Mouse (Mus musculus): ENCODE data around the gene Gm973. TPM values are rescaled to one million over a fixed set of nuclear protein-coding genes. Genes with fewer than 3 reads are reported as not detected.

Gm973 gene
- polyA plus RNA-seq, 2 experiments: 2.1 to 2.8 TPM

DNA sequence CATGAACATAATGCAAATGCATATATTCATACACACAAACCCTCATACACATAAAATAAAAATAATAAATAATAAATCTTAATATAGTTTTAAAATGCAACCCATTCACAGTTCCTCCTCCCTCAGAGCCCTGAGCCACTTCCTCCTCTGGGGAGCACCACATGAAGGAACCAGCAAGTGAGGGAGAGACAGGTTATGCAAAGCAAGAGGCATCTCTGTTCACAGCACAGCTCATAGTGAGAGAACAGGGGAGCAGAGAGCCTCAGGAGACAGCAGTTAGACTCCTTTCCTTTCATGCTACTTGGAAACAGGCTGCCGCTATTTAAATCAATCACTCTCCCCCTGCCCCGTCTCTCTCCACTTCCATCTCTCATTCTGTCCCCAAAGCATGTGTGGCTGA, 47.5 kb downstream of the Gm973 start:
- H3K36me3 ChIP-seq (ENCODE audit: control insufficient read depth, insufficient read depth, low read length): no peaks in the 10 kb centered on the region
- ATAC-seq (ENCODE audit: low FRiP score, low read depth) (no peak), DNase-seq (ENCODE audit: low spot score) (no peak)
- 0 out of 2 replicates have a peak, but pooled peaks cover 4% of the 10 kb centered on the region for H3K9me3 ChIP-seq (ENCODE audit: control insufficient read depth, low read length)
- no peak for TF ChIP-seq POLR2A (IDR thresholded peaks at IDR 0.05; ENCODE audit: borderline replicate concordance, extremely low read depth, insufficient read depth, insufficient read length)
- no peak overlapping the region for H3K27ac ChIP-seq (replicated peaks; ENCODE audit: low read depth, low read length)
- no peaks in the 10 kb centered on the region for H3K27me3 ChIP-seq (ENCODE audit: control insufficient read depth, insufficient read depth, low read length)
- H3K9ac ChIP-seq (ENCODE audit: low read depth, low read length, severe bottlenecking): no peak overlapping the region
- no peak overlapping the region for H3K4me2 ChIP-seq (replicated peaks; ENCODE audit: low read depth, low read length, severe bottlenecking)
- no peak overlapping the region for H3K4me3 ChIP-seq (replicated peaks; ENCODE audit: low read length)
- H3K4me1 ChIP-seq (ENCODE audit: control insufficient read depth, insufficient read depth, low read length): peaks cover 11% of the 10 kb centered on the region
- 45% methylated on average over 2 of the region's 2 CpGs for WGBS

DNA sequence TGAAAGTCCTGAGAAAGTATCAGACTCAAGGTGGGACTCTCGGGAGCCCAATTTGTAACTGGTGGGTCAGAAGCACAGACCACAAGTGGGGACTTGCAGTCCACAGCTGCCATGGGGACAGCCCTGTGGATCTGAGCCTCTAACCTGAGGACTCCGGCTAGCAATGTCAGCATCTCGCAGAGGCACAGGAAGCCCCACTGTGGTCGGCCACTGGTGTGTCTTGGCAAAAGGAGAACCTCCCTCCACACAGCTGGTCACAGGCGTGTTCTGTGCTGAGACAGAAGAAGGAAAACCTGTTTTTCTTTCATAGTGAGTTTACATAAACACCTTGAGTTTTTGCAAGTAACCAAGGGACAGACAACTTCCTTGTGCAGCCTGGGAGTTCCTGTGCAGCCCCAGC, 49.7 kb downstream of the Gm973 start:
- no peak for ATAC-seq (ENCODE audit: low FRiP score, low read depth)
- H3K9ac ChIP-seq (ENCODE audit: low read depth, low read length, severe bottlenecking): no peak overlapping the region

DNA sequence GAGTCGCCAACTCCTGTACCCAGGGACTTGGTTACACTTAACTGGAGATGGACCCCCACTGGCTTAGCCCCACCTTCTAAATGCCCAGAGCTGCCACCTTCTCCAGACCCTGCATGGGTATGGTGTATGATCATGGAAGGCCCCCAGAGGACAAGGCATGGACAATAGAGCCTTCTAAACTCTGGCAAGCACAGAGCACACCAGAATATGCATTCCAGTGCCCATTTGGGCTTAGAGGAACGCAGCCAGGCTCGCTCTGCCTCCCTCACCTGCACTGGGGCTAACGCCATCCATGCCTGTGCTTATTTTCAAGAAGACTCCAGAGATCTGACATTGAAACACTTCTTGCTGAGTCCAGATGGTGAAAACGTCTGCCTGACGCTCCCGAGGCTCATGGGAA, 50.2 kb downstream of the Gm973 start:
- H3K4me2 ChIP-seq (replicated peaks; ENCODE audit: low read depth, low read length, severe bottlenecking): no peak overlapping the region
- no peaks in the 10 kb centered on the region for H3K36me3 ChIP-seq (ENCODE audit: control insufficient read depth, insufficient read depth, low read length)
- 0 out of 2 replicates have a peak, but pooled peaks cover 4% of the 10 kb centered on the region for H3K9me3 ChIP-seq (ENCODE audit: control insufficient read depth, low read length)
- H3K27ac ChIP-seq (replicated peaks; ENCODE audit: low read depth, low read length): no peak overlapping the region
- WGBS: 63% methylated on average over 7 of the region's 7 CpGs
- DNase-seq (ENCODE audit: low spot score) (no peak), ATAC-seq (ENCODE audit: low FRiP score, low read depth) (no peak)
- H3K9ac ChIP-seq (ENCODE audit: low read depth, low read length, severe bottlenecking): no peak overlapping the region
- no peak for TF ChIP-seq POLR2A (IDR thresholded peaks at IDR 0.05; ENCODE audit: borderline replicate concordance, extremely low read depth, insufficient read depth, insufficient read length)
- no peaks in the 10 kb centered on the region for H3K27me3 ChIP-seq (ENCODE audit: control insufficient read depth, insufficient read depth, low read length)
- H3K4me3 ChIP-seq (replicated peaks; ENCODE audit: low read length): no peak overlapping the region
- H3K4me1 ChIP-seq (ENCODE audit: control insufficient read depth, insufficient read depth, low read length): peaks cover 12% of the 10 kb centered on the region

More for the DNA sequence above, 49.7 kb downstream of the Gm973 start:
- H3K36me3 ChIP-seq (ENCODE audit: control insufficient read depth, insufficient read depth, low read length): no peaks in the 10 kb centered on the region
- no peak overlapping the region for H3K4me2 ChIP-seq (replicated peaks; ENCODE audit: low read depth, low read length, severe bottlenecking)
- no peak overlapping the region for H3K4me3 ChIP-seq (replicated peaks; ENCODE audit: low read length)
- no peak for DNase-seq (ENCODE audit: low spot score)
- H3K4me1 ChIP-seq (ENCODE audit: control insufficient read depth, insufficient read depth, low read length): peaks cover 12% of the 10 kb centered on the region
- 0 out of 2 replicates have a peak, but pooled peaks cover 4% of the 10 kb centered on the region for H3K9me3 ChIP-seq (ENCODE audit: control insufficient read depth, low read length)
- no peak overlapping the region for H3K27ac ChIP-seq (replicated peaks; ENCODE audit: low read depth, low read length)
- 70% methylated on average over 5 of the region's 5 CpGs for WGBS
- H3K27me3 ChIP-seq (ENCODE audit: control insufficient read depth, insufficient read depth, low read length): no peaks in the 10 kb centered on the region
- no peak for TF ChIP-seq POLR2A (IDR thresholded peaks at IDR 0.05; ENCODE audit: borderline replicate concordance, extremely low read depth, insufficient read depth, insufficient read length)

DNA sequence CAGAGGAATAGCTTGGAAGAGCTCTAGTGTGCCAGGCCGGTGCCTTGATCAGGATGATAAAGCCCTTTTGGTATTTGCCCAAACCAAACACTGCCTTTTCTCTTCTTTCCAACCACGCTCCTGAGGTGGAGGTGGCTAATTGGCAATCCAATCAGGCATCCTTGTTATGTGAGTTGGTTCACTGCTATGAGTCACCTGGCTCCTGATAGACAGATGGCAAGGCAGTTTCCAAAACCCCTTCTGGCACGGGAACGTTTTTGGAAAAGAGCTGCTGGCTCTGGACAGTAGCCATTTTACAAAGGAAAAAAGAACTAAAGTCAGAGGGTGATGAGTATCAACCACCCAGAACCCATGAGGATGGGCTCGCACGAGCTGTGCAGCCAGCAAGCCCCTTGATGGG, 50.9 kb downstream of the Gm973 start:
- Histone ChIP-seq H3K36me3 (ENCODE audit: control insufficient read depth, insufficient read depth, low read length) (no peaks in the 10 kb centered on the region), H3K27me3 (ENCODE audit: control insufficient read depth, insufficient read depth, low read length) (no peaks in the 10 kb centered on the region), H3K9ac (ENCODE audit: low read depth, low read length, severe bottlenecking) (no peak overlapping the region), H3K4me2 (replicated peaks; ENCODE audit: low read depth, low read length, severe bottlenecking) (no peak overlapping the region), H3K9me3 (ENCODE audit: control insufficient read depth, low read length) (0 out of 2 replicates have a peak, but pooled peaks cover 4% of the 10 kb centered on the region), H3K4me3 (replicated peaks; ENCODE audit: low read length) (no peak overlapping the region), H3K27ac (replicated peaks; ENCODE audit: low read depth, low read length) (no peak overlapping the region), H3K4me1 (ENCODE audit: control insufficient read depth, insufficient read depth, low read length) (peaks cover 12% of the 10 kb centered on the region)
- DNase-seq (ENCODE audit: low spot score): no peak
- no peak for ATAC-seq (ENCODE audit: low FRiP score, low read depth)
- WGBS: 57% methylated on average over 6 of the region's 6 CpGs
- no peak for TF ChIP-seq POLR2A (IDR thresholded peaks at IDR 0.05; ENCODE audit: borderline replicate concordance, extremely low read depth, insufficient read depth, insufficient read length)

DNA sequence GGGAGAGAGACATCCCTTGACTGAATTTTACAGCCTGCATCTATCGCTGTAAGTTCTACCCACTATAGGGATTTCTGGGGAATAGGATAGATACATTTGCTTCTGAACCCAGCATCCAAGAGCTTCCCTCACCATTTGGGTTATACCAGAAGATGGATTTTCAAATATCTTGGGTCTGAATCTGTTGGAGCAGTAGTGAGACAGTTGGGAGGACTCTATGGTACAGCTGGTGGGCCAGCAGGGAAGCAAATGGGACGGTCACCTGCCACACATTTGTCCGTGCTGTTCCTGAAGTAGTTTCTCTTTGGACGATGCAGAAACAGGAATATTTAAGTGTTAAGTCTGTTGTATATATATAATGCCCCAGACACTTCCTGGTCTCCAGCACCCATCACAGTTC, 51.5 kb downstream of the Gm973 start:
- ATAC-seq (ENCODE audit: low FRiP score, low read depth) (no peak), DNase-seq (ENCODE audit: low spot score) (no peak)
- H3K27ac ChIP-seq (replicated peaks; ENCODE audit: low read depth, low read length): no peak overlapping the region
- H3K4me3 ChIP-seq (replicated peaks; ENCODE audit: low read length): no peak overlapping the region
- peaks cover 8% of the 10 kb centered on the region; the same call in 1 of the 2 replicates for H3K9me3 ChIP-seq (ENCODE audit: control insufficient read depth, low read length)
- H3K36me3 ChIP-seq (ENCODE audit: control insufficient read depth, insufficient read depth, low read length): no peaks in the 10 kb centered on the region
- no peak overlapping the region for H3K9ac ChIP-seq (ENCODE audit: low read depth, low read length, severe bottlenecking)
- no peaks in the 10 kb centered on the region for H3K27me3 ChIP-seq (ENCODE audit: control insufficient read depth, insufficient read depth, low read length)
- no peak for TF ChIP-seq POLR2A (IDR thresholded peaks at IDR 0.05; ENCODE audit: borderline replicate concordance, extremely low read depth, insufficient read depth, insufficient read length)
- H3K4me2 ChIP-seq (replicated peaks; ENCODE audit: low read depth, low read length, severe bottlenecking): no peak overlapping the region
- H3K4me1 ChIP-seq (ENCODE audit: control insufficient read depth, insufficient read depth, low read length): peaks cover 12% of the 10 kb centered on the region
- WGBS: 81% methylated on average over 4 of the region's 4 CpGs

DNA sequence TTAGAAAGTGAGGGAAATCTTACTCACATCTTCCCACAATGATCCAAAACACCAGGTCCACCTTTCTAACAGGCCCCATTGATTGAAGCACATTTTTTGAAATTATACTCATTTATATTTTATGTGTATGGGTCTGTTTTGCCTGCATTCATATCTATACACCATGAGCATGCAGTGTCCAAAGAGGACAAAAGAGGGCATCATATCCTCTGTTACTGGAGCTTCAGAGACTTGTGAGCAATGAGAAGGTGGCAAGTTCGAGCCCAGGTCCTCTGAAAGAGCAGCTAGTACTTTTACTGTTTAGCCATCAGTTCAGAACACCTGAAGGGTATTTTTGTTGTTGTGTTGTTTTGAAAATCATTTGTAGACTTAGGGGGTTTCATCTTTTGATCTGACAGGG, 52.2 kb downstream of the Gm973 start:
- Histone ChIP-seq H3K9me3 (ENCODE audit: control insufficient read depth, low read length) (peaks cover 4% of the 10 kb centered on the region; the same call in 1 of the 2 replicates), H3K4me1 (ENCODE audit: control insufficient read depth, insufficient read depth, low read length) (peaks cover 12% of the 10 kb centered on the region), H3K4me3 (replicated peaks; ENCODE audit: low read length) (no peak overlapping the region), H3K27ac (replicated peaks; ENCODE audit: low read depth, low read length) (no peak overlapping the region), H3K36me3 (ENCODE audit: control insufficient read depth, insufficient read depth, low read length) (no peaks in the 10 kb centered on the region), H3K9ac (ENCODE audit: low read depth, low read length, severe bottlenecking) (no peak overlapping the region), H3K4me2 (replicated peaks; ENCODE audit: low read depth, low read length, severe bottlenecking) (no peak overlapping the region), H3K27me3 (ENCODE audit: control insufficient read depth, insufficient read depth, low read length) (no peaks in the 10 kb centered on the region)
- ATAC-seq (ENCODE audit: low FRiP score, low read depth) (no peak), DNase-seq (ENCODE audit: low spot score) (no peak)
- 90% methylated on average over 1 of the region's 1 CpGs for WGBS
- no peak for TF ChIP-seq POLR2A (IDR thresholded peaks at IDR 0.05; ENCODE audit: borderline replicate concordance, extremely low read depth, insufficient read depth, insufficient read length)
